Mouse (Mus musculus) embryo, embryonic 10 days (tissue): ENCODE data around the gene Txnrd2.
A peak's percentile ranks its signal among the peaks of the same experiment; 100 is the strongest.

Experiments
- DNase-seq: peaks from one replicate; pipeline ENCODE4 v3.0.0-alpha.2; 2015; ENCODE audit warnings: low spot score

The Txnrd2 gene

DNA sequence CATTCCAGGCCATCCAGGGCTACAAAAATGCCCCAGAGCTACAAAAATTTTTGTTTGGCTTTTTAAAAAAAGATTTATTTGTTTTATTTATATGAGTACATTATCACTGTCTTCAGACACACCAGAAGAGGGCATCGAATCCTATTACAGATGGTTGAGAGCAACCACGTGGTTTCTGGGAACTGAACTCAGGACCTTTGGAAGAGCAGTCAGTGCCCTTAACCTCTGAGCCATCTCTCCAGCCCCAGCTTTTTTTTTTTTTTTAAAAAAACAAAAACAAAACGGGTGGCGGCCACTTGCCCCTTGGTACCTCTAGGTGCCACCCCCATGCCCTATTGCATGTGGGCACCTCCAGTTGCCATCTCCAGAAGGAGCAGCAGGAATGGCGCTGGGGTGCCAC lies 8.7 kb upstream of the Txnrd2 start:
- DNase-seq, result no peak

DNA sequence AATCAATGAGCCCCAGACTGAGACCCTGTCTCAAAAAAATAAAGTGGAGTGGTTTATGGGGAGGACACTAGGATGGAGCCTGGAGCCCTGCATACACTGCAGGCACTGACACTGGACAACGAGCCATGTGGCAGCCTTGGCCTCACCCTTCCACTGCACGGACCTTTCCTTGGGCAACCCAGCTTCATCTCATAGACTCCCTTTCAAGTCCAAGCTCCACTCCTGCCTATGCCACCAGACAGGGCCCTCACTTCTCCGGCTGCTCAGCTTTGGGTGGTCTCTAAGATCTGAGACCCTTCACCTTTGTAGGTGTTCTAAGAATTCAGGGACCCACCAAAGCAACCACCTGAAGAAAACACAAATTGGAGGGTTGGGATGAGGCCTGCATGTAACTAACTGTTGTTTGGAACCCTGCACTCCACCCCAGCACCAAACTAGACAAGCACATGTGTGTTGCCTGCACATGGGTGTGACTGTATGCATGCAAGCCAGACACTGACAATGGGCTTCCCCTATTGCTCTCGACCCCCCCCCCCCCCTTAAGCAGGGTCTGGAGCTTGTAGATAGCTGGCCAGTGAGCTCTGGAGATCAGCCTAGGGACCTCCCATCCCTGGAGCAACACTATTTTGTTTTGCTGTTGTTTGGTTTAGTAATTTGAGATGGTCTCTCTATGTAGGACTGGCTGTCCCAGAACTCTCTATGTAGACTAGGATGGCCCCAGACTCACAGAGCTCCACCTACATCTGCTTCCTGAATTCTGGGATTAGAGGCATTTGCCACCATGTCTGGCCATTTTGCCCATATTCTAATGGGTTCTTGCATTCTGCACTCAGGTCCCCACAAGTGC lies 7.2 kb upstream of the Txnrd2 start:
- no peak for DNase-seq

DNA sequence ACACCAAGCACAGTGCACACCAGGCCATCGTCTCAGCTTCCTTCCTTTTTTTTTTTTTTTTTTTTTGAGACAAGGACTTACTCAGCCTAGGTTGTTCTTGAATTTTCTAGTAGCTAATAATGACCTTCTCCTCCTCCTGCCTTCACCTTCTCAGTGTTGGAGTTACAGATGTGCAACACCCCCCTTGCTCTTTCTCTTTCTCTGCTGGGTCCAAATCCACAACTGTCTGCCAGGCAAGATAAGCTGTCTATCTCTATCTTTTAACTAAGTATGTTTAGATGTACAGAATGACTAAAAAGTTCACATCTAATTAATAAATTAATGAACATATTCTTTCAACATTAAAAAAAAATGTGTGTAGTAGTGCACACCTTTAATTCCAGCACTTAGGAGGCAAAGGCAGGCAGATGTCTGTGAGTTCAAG lies 6.6 kb upstream of the Txnrd2 start:
- DNase-seq, result no peak

DNA sequence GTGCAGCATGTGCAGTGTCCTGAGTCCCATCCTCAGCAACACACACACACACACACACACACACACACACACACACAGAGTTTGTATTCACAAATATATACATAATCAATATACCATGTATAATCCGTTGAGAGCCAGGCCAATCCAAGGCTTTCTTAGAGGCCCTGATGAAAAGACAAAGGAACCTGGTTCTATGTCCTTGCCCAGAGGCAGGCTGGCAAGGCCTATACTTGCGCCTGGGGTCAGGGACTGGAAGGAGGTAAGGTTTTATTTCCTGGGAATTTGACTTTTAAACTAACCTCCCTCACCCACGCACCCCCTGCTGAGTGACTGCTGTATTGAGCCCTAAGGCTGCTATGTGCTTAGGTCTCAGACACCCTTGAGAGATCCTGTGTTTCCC lies 5.6 kb upstream of the Txnrd2 start:
- no peak for DNase-seq

DNA sequence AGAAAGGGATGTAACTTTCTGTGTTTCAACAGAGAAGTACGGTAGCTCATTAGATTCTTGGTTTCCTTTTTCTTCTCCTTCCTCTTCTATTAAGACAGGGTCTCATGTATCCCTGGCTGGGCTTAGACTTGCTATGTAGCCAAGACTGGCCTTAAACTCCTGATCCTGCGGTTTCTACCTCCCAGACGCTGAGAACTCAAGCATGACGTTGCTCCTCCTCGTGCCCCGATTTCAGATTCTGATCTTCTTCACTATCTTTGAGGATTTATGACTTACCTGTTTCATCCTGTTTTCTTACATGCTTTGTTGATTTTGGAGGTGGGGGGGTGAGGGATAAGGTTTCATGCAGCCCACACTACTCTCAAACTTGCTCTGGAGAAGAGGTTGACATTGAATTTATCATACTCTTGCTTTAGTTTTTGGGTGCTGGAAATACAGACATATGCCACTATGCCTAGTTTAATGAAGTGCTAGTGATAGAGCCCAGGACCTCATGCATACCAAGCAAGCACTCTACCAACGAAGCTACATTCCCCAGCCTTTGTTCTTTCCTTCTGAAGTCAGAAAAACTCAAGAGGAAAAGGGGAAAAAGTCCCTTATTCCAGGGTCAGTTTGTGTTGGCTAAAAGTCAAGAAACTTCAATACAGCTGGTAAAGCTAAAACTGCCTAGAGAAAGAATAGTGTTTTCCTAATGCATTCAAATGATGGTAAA lies 2.8 kb upstream of the Txnrd2 start:
- no peak for DNase-seq

DNA sequence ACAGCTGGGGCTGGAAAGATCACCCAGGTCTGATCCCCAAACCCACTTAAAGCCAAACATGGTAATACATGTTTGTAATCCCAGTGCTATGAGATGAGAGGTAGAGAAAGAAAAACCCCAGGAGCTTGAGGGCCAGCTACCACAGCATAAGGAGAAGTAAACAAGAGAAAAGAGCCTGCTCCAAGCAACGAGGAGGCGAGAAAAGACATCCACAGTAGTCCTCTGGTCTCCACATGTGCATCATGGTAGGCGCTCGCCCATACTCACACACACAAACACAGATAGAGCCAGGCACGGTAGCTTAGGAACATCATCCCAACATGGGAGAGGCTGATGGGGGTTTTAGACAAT lies 2.3 kb upstream of the Txnrd2 start:
- no peak for DNase-seq

DNA sequence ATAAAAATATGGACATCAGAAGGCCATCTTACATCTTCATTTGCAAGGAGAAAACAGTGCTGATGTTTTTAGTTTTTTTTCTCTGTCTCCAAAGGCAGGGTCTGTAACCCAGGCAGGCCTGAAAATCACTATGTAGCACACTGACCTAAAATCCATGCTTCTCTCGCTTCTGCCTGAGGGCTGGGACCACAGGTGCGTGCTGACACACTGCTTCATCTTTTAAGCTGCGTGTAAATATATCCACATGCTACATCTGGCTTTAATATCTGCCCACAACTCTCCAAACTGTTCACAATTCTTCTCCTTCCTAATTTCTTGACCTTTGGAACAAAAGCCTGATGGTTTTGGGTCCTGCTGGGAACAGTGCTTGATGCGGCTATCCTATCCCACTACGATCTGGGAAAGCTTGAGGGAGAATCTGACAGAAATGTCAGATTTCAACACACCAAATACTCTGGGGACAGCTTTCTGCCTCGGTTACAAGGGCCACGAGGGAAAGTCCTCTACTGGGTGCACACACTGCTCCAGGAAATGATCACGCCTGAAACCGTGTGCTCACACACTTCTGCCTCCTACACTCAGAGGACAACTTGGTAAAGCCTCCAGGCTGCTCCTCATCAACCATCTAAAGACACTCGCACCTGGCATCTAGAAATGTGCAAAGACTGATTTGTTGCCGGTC lies 1.7 kb upstream of the Txnrd2 start:
- no peak for DNase-seq

DNA sequence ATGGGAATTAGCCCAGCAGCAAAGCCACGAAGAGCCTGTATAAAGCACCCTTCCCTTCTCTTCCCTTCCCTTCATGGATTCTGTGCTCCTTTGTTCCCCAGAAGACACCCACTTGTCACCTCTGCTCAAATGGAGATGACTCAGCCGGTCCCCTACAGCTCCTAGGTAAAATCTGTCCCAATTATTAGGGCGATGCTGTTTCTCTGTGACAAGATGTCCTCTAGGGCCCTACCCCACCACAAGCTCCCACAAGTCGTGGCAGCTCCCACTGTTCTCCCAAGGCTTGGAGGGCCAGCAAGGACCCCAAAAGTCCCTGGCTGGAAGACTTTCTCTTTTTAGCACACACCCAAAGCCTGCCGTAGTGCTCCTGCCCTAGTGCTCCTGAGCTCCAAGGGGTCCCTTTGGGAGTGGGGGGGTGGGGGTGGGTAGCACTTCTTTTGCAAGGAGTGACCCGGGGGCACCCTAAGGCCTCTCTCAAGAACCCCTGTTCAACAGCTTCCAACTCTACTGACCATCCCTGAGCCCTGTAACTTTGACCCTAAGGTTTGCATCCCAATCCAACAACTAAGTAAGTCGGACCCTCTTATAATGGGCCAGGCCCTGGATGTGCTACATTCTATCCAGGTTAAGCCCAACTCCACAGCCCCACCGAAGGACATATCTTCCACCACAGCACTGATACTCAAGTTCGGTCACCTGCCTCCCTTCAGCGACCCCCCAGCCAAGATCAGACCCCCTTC lies 539 bp upstream of the Txnrd2 start:
- no peak for DNase-seq

DNA sequence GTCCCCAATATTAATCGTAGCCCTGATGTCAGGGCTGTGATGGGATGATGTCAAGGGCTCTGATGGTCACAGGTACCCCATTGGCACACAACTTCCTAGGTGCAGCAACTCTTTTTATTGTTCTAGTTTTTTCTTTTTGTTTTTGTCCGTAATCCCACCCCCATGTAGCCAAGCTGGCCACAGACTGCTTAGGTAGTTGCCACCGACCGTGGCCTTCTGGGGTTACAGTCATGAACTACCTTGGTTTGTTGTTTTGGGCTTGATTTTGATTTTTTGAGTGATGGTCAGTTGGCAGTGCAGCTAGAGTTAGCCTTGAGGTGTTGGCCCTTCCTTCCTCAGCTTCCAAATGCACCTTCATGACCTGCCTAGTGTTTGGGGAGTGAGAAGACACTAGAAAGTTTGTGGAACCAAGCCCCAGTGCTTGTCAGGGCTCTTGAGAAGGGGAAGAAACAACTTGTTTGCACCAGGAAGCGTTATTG lies 657 bp downstream of the Txnrd2 start, which contains the start of gene Comt:
Comt (minus strand) TSS at position 51 of the 479 bp plus-strand sequence.
- no peak for DNase-seq

DNA sequence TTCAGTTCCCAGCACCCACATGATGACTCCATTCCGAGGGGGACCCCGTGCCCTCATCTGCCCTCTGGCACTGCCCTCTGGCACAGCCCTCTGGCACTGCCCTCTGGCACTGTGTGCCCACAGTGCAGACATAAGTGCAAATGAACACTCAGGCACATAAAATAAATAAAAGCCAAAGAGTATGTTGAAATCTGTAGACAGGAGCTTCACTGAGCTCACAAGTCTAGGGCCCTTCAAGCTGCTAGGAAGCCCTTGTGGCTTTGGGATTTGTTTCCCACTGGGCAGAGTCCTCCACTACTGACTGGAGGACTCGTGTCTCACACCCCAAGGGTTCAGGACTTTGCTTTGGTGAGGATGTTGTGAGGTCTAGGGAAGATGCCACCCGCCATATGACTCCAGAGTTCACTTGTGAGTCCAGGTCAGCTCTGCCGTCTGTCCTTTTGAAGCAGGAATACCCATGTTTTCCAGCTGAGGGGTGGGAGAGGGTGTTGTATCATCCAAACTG lies 1.9 kb downstream of the Txnrd2 start:
- DNase-seq, result no peak

DNA sequence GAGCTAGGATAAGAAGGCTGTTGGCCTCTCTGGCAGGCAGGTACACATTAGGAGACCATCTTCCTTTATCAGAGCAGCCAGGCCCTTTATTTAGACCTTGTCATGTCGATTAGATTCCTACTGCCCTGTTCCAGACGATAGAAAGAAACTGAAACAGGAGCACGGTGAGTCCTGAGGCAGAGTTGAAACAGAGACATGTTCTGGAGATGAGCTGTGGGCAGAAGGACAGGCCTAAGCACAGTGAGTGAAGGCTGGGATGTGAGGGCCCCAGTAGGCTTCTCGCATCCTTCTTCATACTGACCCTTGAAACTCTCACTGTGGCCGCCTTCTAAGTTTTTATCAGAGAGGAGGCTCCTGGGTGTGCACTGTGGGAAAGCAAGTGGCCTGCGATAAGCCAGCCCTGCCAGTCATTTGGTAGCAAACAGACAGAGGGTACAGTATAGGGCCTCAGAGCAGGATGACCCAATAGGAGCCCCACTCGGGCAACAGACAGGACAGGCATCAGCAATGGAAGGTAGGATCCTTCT lies 2.4 kb downstream of the Txnrd2 start:
- no peak for DNase-seq

DNA sequence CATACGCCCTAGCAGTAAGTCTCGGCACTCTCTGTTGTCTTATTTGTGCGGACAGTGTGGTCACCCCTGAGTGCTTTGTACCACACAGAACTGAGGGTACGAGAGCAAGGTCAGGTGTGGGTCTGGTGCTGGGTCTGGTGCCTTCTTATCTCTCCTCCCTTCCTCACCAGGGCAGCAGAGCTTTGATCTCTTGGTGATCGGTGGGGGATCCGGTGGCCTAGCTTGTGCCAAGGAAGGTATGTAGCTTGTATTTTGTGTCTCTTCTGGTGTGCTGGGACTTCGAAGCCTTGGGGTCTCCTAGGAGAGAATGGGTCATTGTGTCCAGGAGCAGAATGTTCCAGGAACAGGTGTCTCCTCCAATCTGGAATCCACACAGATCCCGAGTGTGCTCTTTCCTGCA lies 3.5 kb downstream of the Txnrd2 start:
- no peak for DNase-seq

DNA sequence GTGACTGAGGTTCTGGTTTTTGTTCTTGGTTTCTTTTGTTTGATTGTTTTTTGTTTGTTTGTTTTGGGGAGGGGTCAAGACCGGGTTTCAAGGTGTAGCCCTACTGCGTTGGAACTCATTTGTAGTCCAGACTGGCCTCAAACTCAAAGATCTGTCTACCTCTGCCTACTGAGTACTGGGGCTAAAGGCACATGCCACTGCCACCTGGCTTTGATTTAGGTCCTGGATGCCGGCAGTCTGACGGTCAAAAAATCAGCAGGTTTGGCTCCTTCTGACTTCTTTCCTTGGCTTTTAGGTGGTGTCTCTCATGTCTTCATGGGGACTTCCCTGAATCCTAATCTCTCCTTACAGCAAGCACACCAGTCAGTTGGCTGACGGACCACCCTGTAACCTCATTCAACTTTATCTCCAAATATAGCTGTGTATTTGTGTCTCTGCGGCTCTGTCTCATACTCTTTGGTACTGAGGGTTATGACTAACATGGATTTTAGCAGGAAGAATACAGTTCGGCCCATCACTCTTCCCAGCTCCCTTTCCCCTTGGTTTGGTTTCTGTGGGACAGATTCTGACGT lies 4.5 kb downstream of the Txnrd2 start:
- no peak for DNase-seq

DNA sequence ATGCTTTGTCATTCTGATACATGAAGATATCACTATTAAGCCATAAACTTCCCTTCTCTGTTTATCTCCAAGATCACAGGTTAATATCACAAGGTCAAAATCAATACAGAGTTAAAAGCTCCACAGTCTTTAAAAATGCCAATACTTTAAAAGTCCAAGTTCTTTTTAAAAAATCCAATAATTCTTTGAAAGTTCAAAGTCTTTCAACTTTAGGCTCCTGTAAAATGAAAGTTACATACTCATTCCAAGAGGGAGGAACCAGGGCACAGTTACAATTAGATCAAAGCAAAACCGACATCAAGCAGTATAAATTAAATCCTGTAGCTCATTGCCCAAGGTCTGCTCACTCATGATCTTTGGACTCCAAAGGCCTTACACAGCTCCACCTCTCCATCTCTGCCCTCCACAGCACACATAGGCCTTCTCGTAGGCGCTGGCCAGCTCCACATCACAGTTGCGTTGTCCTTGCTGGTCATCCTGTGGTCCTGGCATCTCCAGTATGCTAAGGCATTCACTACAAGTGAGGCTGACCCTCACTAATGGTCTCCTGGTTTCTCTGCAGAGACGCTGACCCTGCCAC lies 7.2 kb downstream of the Txnrd2 start:
- no peak for DNase-seq

DNA sequence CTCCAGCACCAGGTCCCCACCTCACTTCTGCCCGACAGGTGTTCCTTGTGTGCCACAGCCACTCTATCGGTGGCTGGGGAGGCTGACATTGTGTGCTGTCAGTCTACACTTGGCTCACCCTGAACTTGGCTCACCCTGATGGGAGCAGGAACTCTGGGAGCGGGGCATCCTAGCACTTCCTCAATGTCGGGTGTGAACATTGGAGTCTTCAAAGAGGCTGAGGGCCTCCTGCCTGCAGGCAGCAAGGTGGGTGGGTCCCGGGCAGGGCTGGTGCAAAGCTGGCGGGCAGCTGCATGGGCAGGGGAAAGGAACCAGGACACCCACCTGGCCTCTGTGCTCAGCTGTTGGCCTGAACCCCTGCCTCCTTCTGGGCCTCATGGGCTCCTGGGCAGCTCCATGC lies 9.9 kb downstream of the Txnrd2 start:
- DNase-seq, result no peak

DNA sequence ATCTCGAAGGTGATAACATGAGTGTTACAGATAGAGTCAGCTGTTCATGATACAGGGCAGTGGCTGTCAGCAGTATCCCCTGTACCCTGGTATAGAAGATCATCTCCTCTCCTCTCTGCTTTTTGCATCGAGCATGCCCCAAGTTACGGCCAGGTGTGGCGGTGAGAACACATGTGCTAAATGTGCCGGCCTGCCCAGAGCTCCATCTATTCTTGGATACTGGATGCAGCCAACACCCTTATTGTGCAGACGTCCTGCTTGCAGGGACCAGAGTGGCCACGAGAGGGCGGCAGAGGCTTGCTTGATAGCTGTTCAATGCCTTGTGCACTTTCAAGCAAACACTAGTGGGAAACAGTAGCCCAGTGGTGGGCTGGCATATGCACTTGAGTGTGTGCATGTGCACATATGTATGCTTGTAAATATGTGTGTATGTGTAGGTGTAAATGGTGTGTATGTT lies 17.2 kb downstream of the Txnrd2 start:
- DNase-seq, result peak; percentile 97

DNA sequence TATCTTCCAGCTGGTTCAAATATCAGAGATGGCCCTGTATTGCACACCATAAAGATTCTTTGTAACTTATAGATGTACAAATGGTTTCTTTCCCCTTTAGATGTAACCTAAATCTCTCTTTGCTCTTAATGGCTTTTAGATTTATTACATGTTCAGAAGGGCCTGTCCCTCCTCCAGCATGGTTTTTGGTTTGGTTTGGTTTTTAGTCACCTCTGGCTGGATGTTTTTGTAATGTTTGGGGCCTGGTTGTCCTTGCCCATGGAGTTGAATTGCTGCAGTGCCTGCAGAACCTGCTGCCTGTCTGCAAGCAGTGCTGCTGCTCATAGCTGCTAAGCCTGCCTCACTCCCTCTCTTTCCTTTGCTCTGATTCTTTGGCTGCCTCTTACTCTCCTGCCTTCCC lies 21.1 kb downstream of the Txnrd2 start:
- no peak for DNase-seq

DNA sequence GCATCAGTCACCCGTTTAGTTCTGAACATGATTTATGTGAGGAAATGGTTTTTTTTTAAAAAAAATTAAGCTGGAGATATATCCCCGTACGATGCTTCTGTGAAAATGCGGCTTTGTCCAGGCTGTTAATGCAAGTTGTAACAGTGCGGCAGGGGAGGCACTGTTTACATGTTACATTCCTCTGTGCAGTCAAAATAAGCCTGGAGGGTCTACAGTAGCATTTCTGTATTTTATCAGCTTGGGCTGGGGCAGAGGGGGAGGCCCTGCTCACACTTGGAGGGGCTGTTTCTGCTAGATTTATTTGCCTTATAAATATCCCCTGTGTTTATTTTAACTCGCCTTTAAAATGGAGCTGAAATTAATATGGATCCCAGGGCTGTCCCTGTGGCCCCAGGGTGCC lies 21.9 kb downstream of the Txnrd2 start:
- no peak for DNase-seq

DNA sequence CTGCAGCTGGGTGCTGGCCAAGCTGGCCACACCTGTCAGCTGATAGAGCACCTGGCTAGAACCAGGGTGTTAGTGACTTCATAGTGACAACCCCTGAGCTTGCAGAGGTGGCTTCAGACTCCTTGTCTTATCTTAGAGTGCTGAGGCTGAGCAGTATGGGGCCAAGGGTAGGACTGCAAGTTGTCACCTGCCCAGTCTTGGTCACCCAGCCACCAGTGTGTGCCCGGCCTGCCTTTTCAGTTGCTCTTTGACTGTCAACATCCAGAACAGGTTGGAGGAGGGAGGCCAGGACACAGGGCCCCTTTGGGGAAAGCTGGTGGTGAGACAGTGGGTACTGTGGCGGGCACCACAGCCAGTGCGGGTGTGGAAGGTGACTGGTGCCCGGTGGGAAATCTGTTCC lies 22.8 kb downstream of the Txnrd2 start:
- no peak for DNase-seq

DNA sequence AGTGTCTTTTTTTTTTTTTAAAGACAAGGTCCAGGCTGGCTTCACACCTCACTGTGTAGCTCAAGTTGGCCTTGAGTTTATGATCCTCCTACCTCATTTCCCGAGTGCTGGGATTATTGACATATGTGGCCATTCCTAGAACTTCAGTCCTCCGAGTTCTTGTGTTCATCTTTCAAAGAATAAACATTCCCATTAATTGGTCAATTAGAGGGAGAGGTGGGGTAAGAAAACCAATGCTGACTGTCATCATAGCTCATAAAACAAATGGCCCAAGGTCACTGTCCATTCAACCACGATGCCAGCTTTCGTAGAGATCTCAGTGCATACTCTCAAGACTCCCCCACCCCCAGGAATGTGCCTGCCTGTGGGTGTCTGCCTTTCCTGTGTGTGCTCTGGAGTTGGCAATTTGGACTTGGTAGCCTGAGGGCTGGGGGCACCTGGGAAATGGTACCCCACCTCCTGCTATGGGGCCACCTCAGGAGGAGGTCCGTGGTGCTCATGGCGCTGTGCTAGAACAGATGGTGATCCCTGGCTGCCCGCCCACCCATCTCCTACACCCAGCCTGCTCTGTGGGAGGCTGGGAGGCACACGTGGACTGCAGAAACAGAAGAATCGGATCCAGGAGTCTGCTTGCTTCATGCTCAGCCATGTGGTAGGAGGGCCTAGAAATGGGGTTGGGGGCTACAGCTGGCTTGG lies 25.4 kb downstream of the Txnrd2 start:
- no peak for DNase-seq
